Mouse (Mus musculus) yolk sac, embryonic 10.5 days (tissue): Measurements from ENCODE around the gene Atp1b1.

Experiments
- DNase-seq: peaks from one replicate; pipeline ENCODE4 v3.0.0-alpha.2; 2017; ENCODE audit warnings: low spot score

The Atp1b1 gene

GRCm38 (mm10) chr1:164389743-164390142 lies 68.4 kb downstream of the Atp1b1 start:
- DNase-seq: no peak
